Mouse (Mus musculus) forebrain, embryonic 15.5 days (tissue): ENCODE measurements around the gene Itfg2. TPM values are rescaled to one million over a fixed set of nuclear protein-coding genes. Genes with fewer than 3 reads are reported as not detected.

Source experiments
- ATAC-seq: fragments of 200-750 bp; cut with Nextera tagmentation; replicated peaks from 2 replicates; pipeline ENCODE4 v1.8.0; 2017; ENCODE audit warnings: mild to moderate bottlenecking, moderate TSS enrichment, moderate library complexity
- H3K27ac ChIP-seq: fragments of 300-500 bp; sonication (generic); replicated peaks from 2 replicates; pipeline ENCODE4 v1.5.1; 2015; ENCODE audit warnings: mild to moderate bottlenecking, inconsistent platforms
- H3K27me3 ChIP-seq: fragments of 300-500 bp; sonication (generic); 2 replicates; pipeline ENCODE4 v1.6.1; 2015; ENCODE audit warnings: inconsistent platforms
- H3K36me3 ChIP-seq: fragments of 300-500 bp; sonication (generic); 2 replicates; pipeline ENCODE4 v1.6.1; 2015; ENCODE audit warnings: mild to moderate bottlenecking, inconsistent platforms
- H3K4me1 ChIP-seq: fragments of 300-500 bp; sonication (generic); 2 replicates; pipeline ENCODE4 v1.6.1; 2015; ENCODE audit warnings: inconsistent platforms
- H3K4me2 ChIP-seq: fragments of 300-500 bp; sonication (generic); replicated peaks from 2 replicates; pipeline ENCODE4 v1.6.1; 2015; ENCODE audit warnings: mild to moderate bottlenecking, inconsistent platforms
- H3K4me3 ChIP-seq: fragments of 300-500 bp; sonication (generic); 2 replicates; pipeline ENCODE4 v1.5.1; 2015; ENCODE audit warnings: mild to moderate bottlenecking, inconsistent platforms
- H3K9ac ChIP-seq: fragments of 300-500 bp; sonication (generic); replicated peaks from 2 replicates; pipeline ENCODE4 v1.6.1; 2015; ENCODE audit warnings: mild to moderate bottlenecking, inconsistent platforms
- H3K9me3 ChIP-seq: fragments of 300-500 bp; sonication (generic); 2 replicates; pipeline ENCODE4 v1.6.1; 2016; ENCODE audit warnings: inconsistent platforms
- WGBS: fragments of 180-500 bp; shearing (Covaris S2); methylation state at CpG from one replicate; pipeline ENCODE4 v1.1.7; 2015; ENCODE audit warnings: mixed read lengths; 5-methylcytosine and 5-hydroxymethylcytosine counted together
- polyA plus RNA-seq: library from polyadenylated mRNA; unstranded; fragments of >200 nt; fragmentation: Nextera tagmentation; extraction: Ambion mirVana; gene quantifications from 2 replicates; pipeline ENCODE4 v1.2.1, GENCODE M21; 2015

The Itfg2 gene
- polyA plus RNA-seq, 1 experiment from 2014 or later, result 40.5 TPM

- Histone ChIP-seq H3K27me3 (no peaks in the 10 kb centered on the region), H3K4me3 (no peak overlapping the region), H3K4me1 (peaks cover 8% of the 10 kb centered on the region; the same call in 1 of the 2 replicates), H3K9me3 (no peaks in the 10 kb centered on the region), H3K36me3 (peaks cover 3% of the 10 kb centered on the region; the same call in 1 of the 2 replicates), H3K9ac (no peak overlapping the region), H3K27ac (no peak overlapping the region), H3K4me2 (no peak overlapping the region)
- 93% methylated on average over 17 of the region's 17 CpGs for WGBS
- ATAC-seq, result no peak
These were observed 48.2 kb downstream of the Itfg2 start for GRCm38 (mm10) chr6:128376371-128377085.

GRCm38 (mm10) chr6:128375192-128375591, 49.5 kb downstream of the Itfg2 start, which contains the start of the genes Tex52 and Gm44596:
Gene Tex52, plus strand, starts transcription at chr6:128375456.
Gene Gm44596, plus strand, starts transcription at chr6:128375503.
- H3K4me1 ChIP-seq, result peaks cover 8% of the 10 kb centered on the region; the same call in 1 of the 2 replicates
- H3K9me3 ChIP-seq, result no peaks in the 10 kb centered on the region
- H3K4me3 ChIP-seq, result no peak within 1 kb of the TSS
- H3K9ac ChIP-seq, result no peak within 1 kb of the TSS
- H3K4me2 ChIP-seq, result no peak within 1 kb of the TSS
- H3K36me3 ChIP-seq, result peaks cover 3% of the 10 kb centered on the region
- no peaks in the 10 kb centered on the region for H3K27me3 ChIP-seq
- WGBS, result 6% methylated on average over 6 of the region's 6 CpGs
- ATAC-seq, result peak; percentile 70; the same call in 1 of the 2 replicates
- H3K27ac ChIP-seq, result peak within 1 kb of the TSS; percentile 14; the same call in 1 of the 2 replicates

- H3K36me3 ChIP-seq, result peaks cover 12% of the 10 kb centered on the region
- H3K27ac ChIP-seq, result no peak overlapping the region
- H3K27me3 ChIP-seq, result no peaks in the 10 kb centered on the region
These were observed 54.7 kb downstream of the Itfg2 start for GRCm38 (mm10) chr6:128370040-128370439.

GRCm38 (mm10) chr6:128366466-128366865, 58.3 kb downstream of the Itfg2 start:
- H3K9me3 ChIP-seq, result no peaks in the 10 kb centered on the region

More at GRCm38 (mm10) chr6:128370040-128370439, 54.7 kb downstream of the Itfg2 start:
- Histone ChIP-seq H3K9me3 (no peaks in the 10 kb centered on the region), H3K4me1 (peaks cover 5% of the 10 kb centered on the region; the same call in 1 of the 2 replicates), H3K9ac (no peak overlapping the region), H3K4me3 (no peak overlapping the region), H3K4me2 (no peak overlapping the region)
- ATAC-seq, result no peak
- 92% methylated on average over 5 of the region's 5 CpGs for WGBS

GRCm38 (mm10) chr6:128364721-128365120, 60.0 kb downstream of the Itfg2 start:
- H3K9ac ChIP-seq, result no peak overlapping the region
- H3K4me3 ChIP-seq, result no peak overlapping the region
- no peak overlapping the region for H3K4me2 ChIP-seq
- ATAC-seq, result no peak
- no peak overlapping the region for H3K27ac ChIP-seq
- H3K36me3 ChIP-seq, result peaks cover 9% of the 10 kb centered on the region
- H3K4me1 ChIP-seq, result peaks cover 32% of the 10 kb centered on the region
- WGBS, result 81% methylated on average over 6 of the region's 6 CpGs
- no peaks in the 10 kb centered on the region for H3K9me3 ChIP-seq
- no peaks in the 10 kb centered on the region for H3K27me3 ChIP-seq

More at GRCm38 (mm10) chr6:128366466-128366865, 58.3 kb downstream of the Itfg2 start:
- H3K4me2 ChIP-seq, result no peak overlapping the region
- H3K9ac ChIP-seq, result no peak overlapping the region
- H3K4me3 ChIP-seq, result no peak overlapping the region
- H3K4me1 ChIP-seq, result peaks cover 15% of the 10 kb centered on the region
- no peaks in the 10 kb centered on the region for H3K27me3 ChIP-seq
- no peak for ATAC-seq
- H3K36me3 ChIP-seq, result peaks cover 9% of the 10 kb centered on the region
- H3K27ac ChIP-seq, result no peak overlapping the region
- WGBS, result 91% methylated on average over 5 of the region's 5 CpGs

- Histone ChIP-seq H3K4me3 (peak overlapping the region; percentile 93), H3K27ac (peak overlapping the region; percentile 93), H3K4me1 (peaks cover 35% of the 10 kb centered on the region), H3K27me3 (no peaks in the 10 kb centered on the region), H3K9me3 (no peaks in the 10 kb centered on the region), H3K4me2 (peak overlapping the region; percentile 85), H3K36me3 (peaks cover 13% of the 10 kb centered on the region), H3K9ac (peak overlapping the region; percentile 89)
- ATAC-seq, result no peak; the same call in none of the 2 replicates
- under 1% methylated on average over 36 of the region's 46 CpGs for WGBS
These were observed 61.5 kb downstream of the Itfg2 start for GRCm38 (mm10) chr6:128363007-128363825.

GRCm38 (mm10) chr6:128362381-128363006, 62.2 kb downstream of the Itfg2 start, which contains the start of the genes Rhno1 and Foxm1:
Gene Rhno1, minus strand, starts transcription at chr6:128362911.
Gene Foxm1, plus strand, starts transcription at chr6:128362967.
- Histone ChIP-seq H3K9ac (peak within 1 kb of the TSS; percentile 89), H3K9me3 (no peaks in the 10 kb centered on the region), H3K4me1 (peaks cover 35% of the 10 kb centered on the region), H3K27ac (peak within 1 kb of the TSS; percentile 93), H3K4me3 (peak within 1 kb of the TSS; percentile 93), H3K4me2 (peak within 1 kb of the TSS; percentile 85), H3K36me3 (peaks cover 17% of the 10 kb centered on the region), H3K27me3 (no peaks in the 10 kb centered on the region)
- WGBS, result under 1% methylated on average over 72 of the region's 76 CpGs
- ATAC-seq, result peak; percentile 90

- no peak for ATAC-seq
- Histone ChIP-seq H3K27ac (peak overlapping the region; percentile 93), H3K27me3 (no peaks in the 10 kb centered on the region), H3K4me2 (peak overlapping the region; percentile 85), H3K9ac (peak overlapping the region; percentile 89), H3K4me1 (peaks cover 35% of the 10 kb centered on the region), H3K36me3 (peaks cover 17% of the 10 kb centered on the region), H3K4me3 (peak overlapping the region; percentile 93), H3K9me3 (no peaks in the 10 kb centered on the region)
- WGBS, result 8% methylated on average over 9 of the region's 9 CpGs
These were observed 62.8 kb downstream of the Itfg2 start for GRCm38 (mm10) chr6:128361901-128362300.

Other genes with a start within 250 kb of the Itfg2 start
- 0.38 and 0.51 TPM in 2 replicates for gene Tead4, start 124.1 kb downstream of the Itfg2 start, polyA plus RNA-seq
- 15.1 and 15.4 TPM in 2 replicates for gene Tulp3, start 69.1 kb downstream of the Itfg2 start, polyA plus RNA-seq
- 135 and 140 TPM in 2 replicates for gene Rhno1, start 62.0 kb downstream of the Itfg2 start, polyA plus RNA-seq
- 21.0 and 25.2 TPM in 2 replicates for gene Foxm1, start 62.0 kb downstream of the Itfg2 start, polyA plus RNA-seq
- gene Tex52, start 49.5 kb downstream of the Itfg2 start, polyA plus RNA-seq, result 0.43 and 0.51 TPM in 2 replicates
- gene Gm44596, start 49.4 kb downstream of the Itfg2 start, polyA plus RNA-seq, result not detected in 2 replicates
- gene Nrip2, start 25.6 kb downstream of the Itfg2 start, polyA plus RNA-seq, result 5.0 and 5.7 TPM in 2 replicates
- gene Fkbp4, start 13.7 kb upstream of the Itfg2 start, polyA plus RNA-seq, result 431 and 436 TPM in 2 replicates
- gene Pzp, start 101.8 kb upstream of the Itfg2 start, polyA plus RNA-seq, result 0.14 TPM in 1 of 2 replicates, not detected in the other
- 3.6 and 4.8 TPM in 2 replicates for gene A2ml1, start 156.7 kb upstream of the Itfg2 start, polyA plus RNA-seq
- not detected in 2 replicates for gene Klrb1a, start 198.6 kb upstream of the Itfg2 start, polyA plus RNA-seq
- gene Clec2h, start 237.5 kb upstream of the Itfg2 start, polyA plus RNA-seq, result not detected in 2 replicates